Mouse (Mus musculus): Measurements from ENCODE around the gene Nup107. TPM values are rescaled to one million over a fixed set of nuclear protein-coding genes. Genes with fewer than 3 reads are reported as not detected.
"Not testable (repeated sequence)": the region's sequence is repeated elsewhere in the genome, so short reads cannot be mapped to it uniquely, and the experiment has no call there.

The Nup107 gene
- polyA plus RNA-seq, 1 experiment from 2014 or later = 73.3 TPM

DNA sequence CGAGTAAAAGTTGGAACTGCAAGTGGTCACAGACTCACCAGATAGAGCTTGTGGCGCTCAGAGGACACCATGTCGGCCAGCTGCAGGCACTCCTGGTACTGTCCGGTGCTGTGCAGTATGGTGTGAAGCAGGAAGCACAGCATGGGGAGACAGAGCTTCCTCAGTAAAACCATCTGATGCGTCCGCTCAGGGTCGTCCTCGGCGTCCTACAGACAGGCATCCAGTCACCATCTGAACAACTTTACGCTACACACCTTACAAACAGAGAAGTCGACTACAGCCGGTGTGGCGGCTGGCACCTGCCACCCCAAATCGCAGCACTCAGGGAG lies 41.3 kb downstream of the Nup107 start:
- H3K4me3 ChIP-seq = no peak overlapping the region
- 98% methylated on average over 14 of the region's 14 CpGs for WGBS
- no peaks in the 10 kb centered on the region for H3K9me3 ChIP-seq
- no peak overlapping the region for H3K9ac ChIP-seq (replicated peaks)
- H3K36me3 ChIP-seq = peaks cover 56% of the 10 kb centered on the region
- H3K4me2 ChIP-seq (replicated peaks) = no peak overlapping the region
- no peaks in the 10 kb centered on the region for H3K4me1 ChIP-seq
- ATAC-seq (ENCODE audit: low FRiP score, low read depth) = no peak
- no peak overlapping the region for H3K27ac ChIP-seq (replicated peaks)
- H3K27me3 ChIP-seq = no peaks in the 10 kb centered on the region

DNA sequence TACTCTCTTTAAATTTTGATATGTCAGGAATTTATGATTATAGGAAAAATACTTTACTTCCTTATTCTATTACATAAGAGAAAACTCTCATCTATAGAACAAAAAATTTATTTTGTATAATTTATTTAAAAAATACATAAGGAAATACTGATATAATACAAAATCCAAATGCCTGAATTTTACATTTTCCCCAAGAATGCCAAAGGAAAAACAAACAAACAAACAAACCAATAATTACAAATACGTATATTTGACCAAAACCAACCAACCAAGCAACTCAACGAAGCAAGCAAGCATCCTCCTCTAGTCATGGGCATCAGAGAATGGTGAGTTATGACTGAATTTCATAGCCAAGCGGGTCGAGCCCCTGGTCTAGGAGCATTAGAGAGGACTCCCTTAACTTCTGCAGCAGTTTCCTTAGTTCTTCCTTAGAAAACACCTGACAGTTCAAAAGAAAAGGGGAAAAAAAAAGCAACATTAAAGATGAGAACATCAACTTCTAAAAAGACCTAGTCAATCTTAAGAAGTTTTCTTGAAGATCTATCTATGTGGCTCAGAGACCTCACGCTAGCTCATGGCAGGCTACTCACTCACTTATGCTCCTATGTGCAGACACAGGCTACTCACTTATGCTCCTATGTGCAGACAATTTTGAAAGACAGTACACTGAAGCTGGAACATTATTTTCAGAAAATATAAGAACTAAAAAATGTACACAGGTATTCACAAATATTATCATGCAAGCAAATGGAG lies 41.8 kb downstream of the Nup107 start:
- no peaks in the 10 kb centered on the region for H3K9me3 ChIP-seq
- peaks cover 50% of the 10 kb centered on the region for H3K36me3 ChIP-seq
- no peak overlapping the region for H3K9ac ChIP-seq (replicated peaks)
- H3K4me2 ChIP-seq (replicated peaks) = no peak overlapping the region
- ATAC-seq (ENCODE audit: low FRiP score, low read depth) = no peak
- WGBS = 96% methylated on average over 5 of the region's 5 CpGs
- no peaks in the 10 kb centered on the region for H3K27me3 ChIP-seq
- H3K27ac ChIP-seq (replicated peaks) = no peak overlapping the region
- H3K4me1 ChIP-seq = no peaks in the 10 kb centered on the region
- no peak overlapping the region for H3K4me3 ChIP-seq

- H3K9ac ChIP-seq (replicated peaks) = no peak overlapping the region
- WGBS = 94% methylated on average over 14 of the region's 14 CpGs
- H3K9me3 ChIP-seq = no peaks in the 10 kb centered on the region
- no peak overlapping the region for H3K4me3 ChIP-seq
- H3K36me3 ChIP-seq = peaks cover 42% of the 10 kb centered on the region
- no peak overlapping the region for H3K4me2 ChIP-seq (replicated peaks)
- no peak for ATAC-seq (ENCODE audit: low FRiP score, low read depth)
- H3K4me1 ChIP-seq = peaks cover 7% of the 10 kb centered on the region
- no peaks in the 10 kb centered on the region for H3K27me3 ChIP-seq
- no peak overlapping the region for H3K27ac ChIP-seq (replicated peaks)
Measured at GRCm38 (mm10) chr10:117749787-117750343, 42.6 kb downstream of the Nup107 start.

DNA sequence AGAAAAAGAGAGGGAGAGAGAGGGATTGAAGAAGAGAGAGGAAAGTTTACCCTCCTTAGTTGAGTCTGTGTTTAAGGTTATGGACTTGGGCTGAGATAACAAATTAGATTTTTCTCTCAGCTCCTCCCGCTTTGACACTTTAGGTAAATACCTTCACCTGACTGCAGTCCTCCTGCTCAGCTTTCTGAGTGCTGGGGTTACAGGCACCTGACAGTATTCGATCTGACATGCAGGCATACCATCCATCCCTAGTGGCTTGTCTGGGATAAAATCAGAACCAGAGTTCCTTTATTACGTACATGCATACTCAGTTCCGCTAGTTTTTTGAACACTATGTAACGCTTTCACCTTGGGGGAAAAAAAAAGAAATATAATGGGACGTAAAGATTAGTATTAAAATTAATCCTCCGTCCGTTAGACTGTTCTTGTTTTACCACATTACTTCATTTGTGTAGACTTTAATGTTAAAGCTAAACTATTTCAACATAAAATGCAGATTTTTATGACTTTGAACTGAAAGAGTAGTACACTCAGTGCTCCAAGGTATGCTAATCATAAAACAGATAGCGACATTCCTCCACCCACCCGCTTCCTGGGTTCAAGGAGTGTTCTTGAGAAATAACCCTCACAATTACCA lies 43.3 kb downstream of the Nup107 start:
- peaks cover 35% of the 10 kb centered on the region for H3K36me3 ChIP-seq
- peaks cover 14% of the 10 kb centered on the region for H3K4me1 ChIP-seq
- 97% methylated on average over 10 of the region's 10 CpGs for WGBS
- H3K9me3 ChIP-seq = no peaks in the 10 kb centered on the region
- no peak overlapping the region for H3K9ac ChIP-seq (replicated peaks)
- no peak overlapping the region for H3K27ac ChIP-seq (replicated peaks)
- no peaks in the 10 kb centered on the region for H3K27me3 ChIP-seq
- H3K4me2 ChIP-seq (replicated peaks) = no peak overlapping the region
- no peak for ATAC-seq (ENCODE audit: low FRiP score, low read depth)
- no peak overlapping the region for H3K4me3 ChIP-seq

- peaks cover 32% of the 10 kb centered on the region for H3K36me3 ChIP-seq
- H3K4me3 ChIP-seq = no peak overlapping the region
- WGBS = 92% methylated on average over 10 of the region's 10 CpGs
Measured at GRCm38 (mm10) chr10:117748276-117749049, 44.0 kb downstream of the Nup107 start.

GRCm38 (mm10) chr10:117747711-117748110 lies 44.8 kb downstream of the Nup107 start:
- no peak for ATAC-seq (ENCODE audit: low FRiP score, low read depth)
- 95% methylated on average over 7 of the region's 7 CpGs for WGBS
- Histone ChIP-seq H3K27me3 (no peaks in the 10 kb centered on the region), H3K9ac (replicated peaks) (no peak overlapping the region), H3K4me1 (peaks cover 23% of the 10 kb centered on the region), H3K4me3 (no peak overlapping the region), H3K36me3 (peaks cover 32% of the 10 kb centered on the region), H3K27ac (replicated peaks) (no peak overlapping the region), H3K4me2 (replicated peaks) (no peak overlapping the region), H3K9me3 (no peaks in the 10 kb centered on the region)

More at GRCm38 (mm10) chr10:117748276-117749049, 44.0 kb downstream of the Nup107 start:
- Histone ChIP-seq H3K4me1 (peaks cover 21% of the 10 kb centered on the region), H3K27me3 (no peaks in the 10 kb centered on the region), H3K9ac (replicated peaks) (no peak overlapping the region), H3K9me3 (no peaks in the 10 kb centered on the region), H3K4me2 (replicated peaks) (no peak overlapping the region), H3K27ac (replicated peaks) (no peak overlapping the region)
- ATAC-seq (ENCODE audit: low FRiP score, low read depth) = no peak

- Histone ChIP-seq H3K4me3 (peak within 1 kb of the TSS; percentile 63), H3K4me1 (peaks cover 23% of the 10 kb centered on the region), H3K36me3 (peaks cover 28% of the 10 kb centered on the region), H3K27ac (replicated peaks) (peak within 1 kb of the TSS; percentile 60), H3K4me2 (replicated peaks) (peak within 1 kb of the TSS; percentile 77), H3K9me3 (no peaks in the 10 kb centered on the region), H3K27me3 (no peaks in the 10 kb centered on the region), H3K9ac (replicated peaks) (peak within 1 kb of the TSS; percentile 71)
- ATAC-seq (ENCODE audit: low FRiP score, low read depth) = peak; percentile 99
- 15% methylated on average over 43 of the region's 46 CpGs for WGBS
Measured at GRCm38 (mm10) chr10:117746297-117746883, 46.1 kb downstream of the Nup107 start, which contains the start of gene Slc35e3. Slc35e3 (minus strand) TSS chr10:117746365.

GRCm38 (mm10) chr10:117745570-117746296 lies 46.8 kb downstream of the Nup107 start:
- H3K9me3 ChIP-seq, H3K27me3 ChIP-seq: not testable (repeated sequence)
- peaks cover 23% of the 10 kb centered on the region for H3K4me1 ChIP-seq
- H3K4me3 ChIP-seq = peak overlapping the region; percentile 63
- peak; percentile 1 for ATAC-seq (ENCODE audit: low FRiP score, low read depth)
- H3K9ac ChIP-seq (replicated peaks) = peak overlapping the region; percentile 71
- H3K36me3 ChIP-seq = peaks cover 27% of the 10 kb centered on the region
- H3K27ac ChIP-seq (replicated peaks) = peak overlapping the region; percentile 60; the same call in 1 of the 2 replicates
- peak overlapping the region; percentile 77 for H3K4me2 ChIP-seq (replicated peaks)
- WGBS = 2% methylated on average over 14 of the region's 46 CpGs

DNA sequence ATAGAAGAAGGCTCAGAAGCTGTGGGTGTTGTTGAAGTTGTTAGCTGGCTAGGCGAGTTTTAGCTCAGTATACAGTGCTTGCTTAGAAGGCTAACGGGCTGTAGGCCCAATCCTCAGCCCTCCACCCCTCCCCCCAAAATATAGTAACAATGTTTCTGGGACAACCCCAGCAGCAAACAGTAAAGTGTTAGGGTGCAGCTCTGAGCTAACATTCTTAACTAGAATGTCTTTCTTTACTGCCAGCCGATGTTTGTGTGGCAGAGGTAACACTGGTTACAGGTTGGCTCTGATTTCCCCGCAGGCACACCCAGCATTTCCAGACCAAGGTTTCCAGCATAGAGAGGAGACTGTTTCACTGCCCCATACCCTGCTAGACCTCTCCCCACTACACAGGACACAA lies 48.6 kb downstream of the Nup107 start:
- Histone ChIP-seq H3K4me3 (no peak overlapping the region), H3K4me2 (replicated peaks) (peak overlapping the region; percentile 77; the same call in 1 of the 2 replicates), H3K27me3 (no peaks in the 10 kb centered on the region), H3K4me1 (peaks cover 23% of the 10 kb centered on the region), H3K9ac (replicated peaks) (no peak overlapping the region), H3K36me3 (peaks cover 29% of the 10 kb centered on the region), H3K27ac (replicated peaks) (no peak overlapping the region), H3K9me3 (no peaks in the 10 kb centered on the region)
- no peak for ATAC-seq (ENCODE audit: low FRiP score, low read depth)
- WGBS = 84% methylated on average over 4 of the region's 4 CpGs

DNA sequence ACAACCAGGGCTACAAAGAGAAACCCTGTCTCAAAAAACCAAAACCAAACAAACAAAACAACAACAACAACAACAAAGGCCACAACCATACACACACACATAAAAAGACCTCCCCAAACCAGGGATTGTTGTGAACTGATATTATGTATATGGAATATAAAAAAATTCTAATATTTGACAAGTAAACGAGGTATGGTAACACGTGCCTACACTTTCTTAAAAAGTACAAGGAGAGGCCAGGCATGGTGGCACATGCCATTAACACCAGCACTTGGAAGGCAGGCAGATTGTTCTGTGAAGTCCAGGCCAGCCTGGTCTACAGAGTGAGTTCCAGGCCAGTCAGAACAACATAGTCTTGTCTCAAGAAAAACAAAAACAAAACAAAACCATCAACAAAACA lies 49.3 kb downstream of the Nup107 start:
- Histone ChIP-seq H3K9me3 (no peaks in the 10 kb centered on the region), H3K36me3 (peaks cover 33% of the 10 kb centered on the region), H3K9ac (replicated peaks) (no peak overlapping the region), H3K4me1 (peaks cover 23% of the 10 kb centered on the region), H3K27me3 (no peaks in the 10 kb centered on the region), H3K27ac (replicated peaks) (no peak overlapping the region), H3K4me3 (no peak overlapping the region), H3K4me2 (replicated peaks) (no peak overlapping the region)
- WGBS = 90% methylated on average over 2 of the region's 2 CpGs
- ATAC-seq (ENCODE audit: low FRiP score, low read depth) = no peak

GRCm38 (mm10) chr10:117742618-117743017 lies 49.9 kb downstream of the Nup107 start:
- peaks cover 36% of the 10 kb centered on the region for H3K36me3 ChIP-seq
- ATAC-seq (ENCODE audit: low FRiP score, low read depth) = no peak
- 91% methylated on average over 4 of the region's 4 CpGs for WGBS

More at GRCm38 (mm10) chr10:117742618-117743017, 49.9 kb downstream of the Nup107 start:
- Histone ChIP-seq H3K27ac (replicated peaks) (no peak overlapping the region), H3K4me1 (peaks cover 23% of the 10 kb centered on the region), H3K9ac (replicated peaks) (no peak overlapping the region), H3K4me3 (no peak overlapping the region), H3K27me3 (no peaks in the 10 kb centered on the region), H3K4me2 (replicated peaks) (no peak overlapping the region), H3K9me3 (no peaks in the 10 kb centered on the region)

Measured in midbrain, embryonic 12.5 days (tissue).